Mouse (Mus musculus) right cerebral cortex, adult 2 months (tissue): ENCODE measurements at regions not wholly inside any gene's neighbourhood (a gene's known extent, or its start where the extent isn't known, plus 50 kb on each side); places are given as distances from the start of the nearest gene placed in this dataset.

Experiments used
- DNase-seq, 2 experiments: peaks; one replicate each; pipeline ENCODE4 v3.0.0; 2021 to 2022; ENCODE audit warnings: low spot score in 2 of 2

DNA sequence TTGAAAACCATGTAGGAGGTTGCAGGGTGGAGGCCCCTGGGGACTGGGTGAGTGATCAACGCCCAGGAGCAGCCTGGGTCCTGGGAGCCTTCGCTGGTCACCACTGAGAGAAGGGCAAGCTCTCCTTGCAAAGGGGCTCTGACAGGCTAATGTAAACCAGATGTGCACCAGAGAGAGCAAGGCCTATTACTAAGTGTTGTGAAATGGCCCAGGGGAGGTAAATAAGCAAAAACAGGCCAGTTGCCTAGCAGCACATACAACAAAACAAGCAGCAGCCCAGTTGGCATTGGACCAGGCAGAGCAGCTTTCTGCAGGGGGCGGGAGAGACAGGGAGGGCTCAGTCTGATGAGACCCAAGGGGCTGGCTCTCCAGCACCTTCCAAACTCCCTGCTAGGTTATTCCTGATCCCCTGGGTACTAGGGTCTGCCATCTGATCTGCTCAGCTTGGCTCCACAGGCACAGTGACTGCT is 239.5 kb upstream of the Fggy start:
- DNase-seq: no peak

DNA sequence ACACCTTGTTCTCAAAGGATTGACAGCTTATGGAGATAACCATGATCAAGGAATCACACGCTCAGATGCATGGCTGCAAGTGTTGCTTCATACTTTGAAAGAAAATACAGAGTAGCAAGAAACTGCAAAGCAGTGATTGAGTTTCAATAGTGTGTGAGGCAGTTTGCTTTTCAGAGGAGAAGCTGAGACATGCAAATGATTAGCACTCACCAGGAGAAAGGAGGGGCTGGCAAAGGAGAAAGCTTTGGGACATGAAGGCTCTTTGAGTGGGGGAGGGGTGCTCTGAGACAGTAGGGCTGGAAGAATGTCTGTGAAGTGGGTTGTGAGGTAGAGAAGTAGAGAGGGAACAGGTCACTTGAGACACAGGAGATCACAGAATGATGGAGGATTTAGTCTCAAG is 238.7 kb upstream of the Fggy start:
- no peak for DNase-seq

DNA sequence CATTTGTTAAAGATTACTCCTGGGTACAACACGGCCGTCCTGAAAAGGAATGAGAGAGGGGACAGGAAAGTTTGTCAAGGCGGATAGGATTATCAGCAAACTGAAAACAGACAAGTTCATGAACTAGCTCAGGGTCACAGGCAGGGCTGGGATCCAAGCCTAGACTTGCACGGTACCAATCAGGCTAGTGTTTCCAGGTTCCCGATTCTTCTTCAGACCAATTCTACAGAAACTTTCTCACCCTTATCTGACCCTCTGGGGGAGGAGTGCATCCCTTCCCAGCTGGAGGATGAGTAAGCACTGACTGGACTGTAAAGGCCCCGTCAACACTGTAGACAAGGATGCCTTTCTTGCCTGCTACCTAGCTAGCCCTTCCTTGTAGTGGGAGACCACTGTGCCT is 238.3 kb upstream of the Fggy start:
- DNase-seq: no peak

DNA sequence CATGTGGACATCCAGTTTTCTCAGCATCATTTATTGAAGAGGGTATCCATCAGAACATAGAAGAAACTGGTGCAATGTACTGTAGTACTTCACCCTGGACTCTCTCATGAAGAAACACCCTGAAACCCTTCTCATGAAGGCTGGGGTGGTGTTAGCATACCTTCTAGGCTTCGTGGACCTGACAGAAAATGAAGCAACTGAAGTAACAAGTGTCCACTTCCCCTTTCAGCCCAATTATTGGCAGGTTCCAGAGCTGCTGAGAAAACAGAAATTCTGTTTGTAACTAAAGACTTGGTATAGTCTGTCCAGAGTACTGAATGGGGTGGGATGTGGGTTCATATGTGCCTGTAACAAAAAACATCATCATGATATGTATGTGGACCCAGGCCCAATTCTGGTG is 231.4 kb upstream of the Fggy start:
- DNase-seq: no peak

DNA sequence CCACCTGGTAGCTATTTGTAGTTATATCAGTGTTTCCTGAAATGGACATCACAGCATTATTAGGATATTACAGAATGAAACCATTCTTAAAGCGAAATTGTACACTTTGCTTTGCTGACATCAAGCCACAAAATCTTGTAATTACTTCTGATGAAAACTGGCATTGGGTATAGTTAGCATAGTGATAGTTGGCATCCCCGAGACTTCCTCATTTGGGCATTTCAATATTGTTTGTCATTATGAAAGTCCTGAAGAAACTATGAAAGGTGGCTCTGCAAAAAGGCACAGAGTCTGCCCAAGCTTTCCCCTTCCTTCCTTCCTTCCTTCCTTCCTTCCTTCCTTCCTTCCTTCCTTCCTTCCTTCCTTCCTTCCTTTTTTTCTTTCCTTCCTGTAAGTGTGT is 217.5 kb upstream of the Fggy start:
- no peak for DNase-seq

DNA sequence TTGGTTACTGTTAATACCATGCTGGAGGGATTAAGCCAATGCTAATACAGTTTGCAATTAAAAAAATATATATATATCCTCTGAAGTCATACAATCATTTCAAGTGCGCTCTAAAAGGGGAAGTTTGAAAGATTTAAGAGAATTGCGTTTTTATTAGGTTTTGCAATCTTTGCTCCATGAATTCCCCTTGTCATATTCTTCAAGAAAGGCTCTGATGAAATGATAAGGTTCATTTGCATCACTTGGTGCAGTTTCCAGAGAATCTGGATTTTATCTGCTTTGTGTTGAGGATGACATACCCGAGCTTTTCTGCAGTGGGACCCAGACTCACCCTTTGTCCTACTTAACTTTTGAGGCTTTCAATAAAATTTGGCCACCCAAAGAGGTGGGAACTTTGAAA is 216.4 kb upstream of the Fggy start:
- DNase-seq: no peak

DNA sequence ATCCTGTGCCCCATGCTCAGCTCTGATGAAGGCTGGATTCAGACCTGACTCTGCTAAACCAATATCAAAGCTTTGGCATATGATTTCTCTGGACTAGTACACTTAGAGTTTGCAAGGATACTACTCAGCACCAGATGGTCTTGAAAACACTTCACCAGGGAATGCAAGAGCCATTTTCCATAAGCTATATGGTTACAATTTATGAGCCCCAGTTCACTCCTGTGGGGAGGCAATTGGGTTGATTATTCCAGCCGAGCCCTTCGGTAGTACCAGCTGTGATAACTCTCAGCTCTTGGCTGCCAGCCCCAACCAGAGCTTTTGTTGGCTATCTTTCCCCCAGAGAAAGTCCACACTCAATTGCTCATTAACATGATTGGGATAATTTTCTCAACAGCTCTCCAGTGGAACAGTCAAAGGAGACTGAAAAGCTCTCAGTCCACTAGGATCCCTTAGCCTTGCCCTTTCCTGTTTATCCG is 210.5 kb upstream of the Fggy start:
- peak; percentile 7 to 15 for DNase-seq

DNA sequence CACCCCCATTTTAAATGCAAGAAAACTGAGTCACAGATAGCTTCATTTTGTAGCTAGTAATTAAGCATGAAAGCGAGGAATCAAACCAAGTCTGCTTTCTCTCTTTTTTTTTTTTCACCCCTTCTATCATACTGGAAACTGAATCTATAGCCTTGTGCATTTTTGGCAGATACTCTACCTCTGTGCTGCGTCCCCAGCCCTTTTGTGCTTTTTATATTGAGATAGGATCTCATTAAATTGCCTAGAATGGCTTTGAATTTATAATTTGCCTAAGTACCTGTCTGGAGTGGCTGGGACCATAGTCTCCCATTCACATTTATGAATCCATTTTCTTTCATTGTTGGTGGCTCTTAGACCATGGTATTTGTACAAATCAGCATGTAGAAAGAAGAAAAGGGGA is 209.9 kb upstream of the Fggy start:
- DNase-seq: no peak

DNA sequence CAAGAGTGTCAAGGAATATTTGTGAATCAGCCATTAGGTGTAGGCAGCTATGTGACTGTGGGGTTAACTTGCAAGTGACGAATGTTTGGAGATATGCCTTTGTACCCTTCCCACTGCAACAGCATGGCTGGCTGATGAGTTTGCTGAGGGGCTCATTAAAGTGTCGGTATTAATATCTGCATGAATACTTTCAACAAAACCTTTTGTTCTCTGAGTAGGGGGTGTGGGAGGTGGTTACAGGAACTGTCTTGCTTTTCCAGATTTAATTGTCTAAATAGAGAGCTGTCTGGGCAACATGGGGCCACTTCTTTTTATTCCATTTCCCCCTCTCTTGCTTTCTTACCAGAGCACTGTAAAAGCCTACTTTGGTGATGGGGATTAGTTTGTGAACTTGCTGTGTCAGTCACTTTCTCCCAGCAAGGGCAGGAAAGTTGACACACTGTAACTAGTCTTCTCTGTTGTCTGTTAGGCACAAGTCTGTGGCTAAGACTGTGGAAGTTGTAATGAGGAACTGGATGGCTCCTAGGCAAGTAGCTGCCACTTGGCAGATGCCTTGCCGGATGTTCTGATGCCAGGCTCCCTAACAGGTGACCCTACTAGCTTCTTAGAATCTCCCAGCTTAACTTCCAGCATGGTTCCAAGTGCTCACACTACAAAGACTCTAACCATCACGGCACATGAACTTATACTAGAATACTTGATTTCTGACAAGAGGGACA is 208.7 kb upstream of the Fggy start:
- no peak for DNase-seq

DNA sequence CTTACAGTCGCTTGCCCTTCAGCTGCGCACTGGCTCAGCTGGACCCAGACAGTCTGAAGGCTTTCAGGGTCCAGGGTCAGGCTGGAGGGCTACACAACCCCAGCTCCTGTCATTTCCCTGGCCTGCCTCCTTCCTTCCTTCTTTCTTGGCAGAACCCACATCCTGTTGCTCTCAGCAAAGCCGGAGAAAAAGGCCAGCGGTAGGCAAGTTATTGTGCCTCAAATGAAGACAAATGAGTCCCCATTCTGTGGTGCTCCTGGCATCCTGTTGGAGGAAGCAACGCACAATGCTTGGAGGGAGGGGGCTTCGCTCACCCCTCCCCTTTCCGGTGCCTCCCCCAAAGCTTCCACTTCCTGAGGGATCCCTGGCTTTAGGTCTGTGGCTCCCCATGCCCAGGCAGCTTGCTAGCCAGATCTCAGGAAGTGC is 203.4 kb upstream of the Fggy start:
- DNase-seq: no peak

DNA sequence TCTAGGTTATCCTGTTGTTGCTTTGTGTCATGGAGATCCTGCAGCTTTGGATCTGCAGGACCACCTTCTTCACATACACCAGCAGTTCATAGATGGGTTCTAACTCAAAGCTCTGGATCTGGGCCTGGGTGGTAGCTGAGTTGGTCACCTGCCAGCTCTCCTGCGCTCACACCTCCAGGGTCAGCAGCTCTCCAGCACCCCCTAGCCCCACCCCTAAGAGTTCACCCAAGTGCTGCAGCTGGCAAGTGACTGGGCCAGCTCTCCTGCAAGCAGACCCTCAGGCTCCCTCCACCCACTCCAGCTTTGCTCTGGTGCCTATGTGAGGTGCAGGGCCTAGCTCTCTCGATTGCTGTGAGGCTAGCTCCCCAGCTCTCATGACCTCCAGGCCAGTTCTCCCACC is 198.6 kb upstream of the Fggy start:
- DNase-seq: no peak

DNA sequence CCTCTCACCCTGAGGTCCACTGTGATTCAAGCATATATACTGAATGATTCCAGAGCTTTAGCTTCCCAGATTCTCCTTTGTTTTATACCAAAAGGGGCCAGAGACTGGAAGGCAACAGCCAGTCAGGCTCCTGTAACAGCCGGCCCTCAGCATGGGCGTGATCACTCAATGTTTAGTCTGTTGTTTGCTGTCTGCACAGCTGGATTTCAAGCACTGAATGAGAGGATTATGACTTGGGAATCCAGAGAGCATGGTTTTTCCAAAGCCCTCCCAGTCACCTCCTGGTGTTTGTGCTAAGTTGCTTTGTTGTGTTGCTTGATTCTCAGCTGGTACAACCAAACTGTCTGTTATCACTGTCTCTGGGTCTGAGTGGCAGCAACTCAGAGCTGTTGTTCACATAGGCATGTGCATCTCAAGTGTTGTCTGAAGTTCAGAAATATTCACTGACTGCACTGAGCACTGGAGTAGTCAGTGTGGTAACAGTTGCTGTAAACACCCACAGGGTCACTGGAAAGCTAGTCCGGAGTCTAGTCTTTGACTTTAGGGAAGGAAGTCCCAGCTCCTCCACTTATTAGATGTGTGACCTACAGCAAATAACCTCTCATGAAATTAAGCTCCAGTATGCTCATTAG is 196.9 kb upstream of the Fggy start:
- no peak for DNase-seq

DNA sequence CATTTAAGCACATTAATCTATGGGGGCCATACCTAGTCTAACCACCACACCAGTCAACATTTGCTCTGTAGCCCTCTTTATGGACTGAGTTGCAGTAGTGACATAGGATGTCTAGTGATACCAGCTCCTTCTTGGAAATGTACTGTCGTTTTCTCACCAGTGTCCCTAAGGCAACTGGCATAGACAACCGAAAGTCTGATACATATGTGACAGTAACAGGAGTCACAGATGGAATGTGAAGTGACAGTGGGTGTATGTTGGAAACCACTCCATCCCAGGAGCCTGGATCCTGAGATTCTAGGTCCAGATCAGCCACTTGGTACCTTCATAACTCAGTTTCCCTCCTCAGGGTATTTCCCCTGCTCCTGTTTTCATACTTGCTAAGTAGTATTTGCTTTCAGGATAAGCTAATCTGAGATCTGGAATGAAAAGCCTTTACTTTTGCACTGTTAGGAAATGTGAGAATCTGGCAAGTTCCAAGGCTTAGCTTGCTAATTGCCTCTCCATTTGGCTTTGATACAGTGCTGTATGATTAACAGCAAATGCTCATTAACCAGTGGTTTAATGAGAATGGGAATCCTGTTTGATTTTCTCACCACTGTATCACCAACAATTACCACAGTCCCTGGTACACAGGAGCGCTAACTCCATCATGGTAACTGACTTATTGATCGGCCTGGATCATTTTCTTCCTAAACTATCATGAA is 192.8 kb upstream of the Fggy start:
- DNase-seq: no peak

DNA sequence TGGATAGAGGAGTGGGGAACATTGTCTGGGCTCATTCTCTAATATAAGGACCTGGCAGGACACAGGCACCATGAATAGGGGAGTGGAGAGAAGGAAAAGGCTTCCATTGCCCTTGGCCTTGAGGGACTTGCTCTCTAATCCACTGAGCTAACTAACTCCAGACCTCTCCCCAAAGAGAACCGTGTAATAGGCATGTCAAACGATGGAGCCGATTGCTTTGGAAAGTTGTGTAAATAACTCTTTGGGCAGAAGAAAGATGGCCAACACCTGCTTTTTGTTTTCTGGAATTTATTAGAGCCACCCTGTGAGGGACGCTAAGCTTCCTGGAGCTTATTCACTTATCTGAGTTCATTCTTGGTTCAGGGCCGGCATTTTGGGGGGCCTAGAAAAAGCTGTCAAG is 180.9 kb upstream of the Fggy start:
- DNase-seq: no peak

DNA sequence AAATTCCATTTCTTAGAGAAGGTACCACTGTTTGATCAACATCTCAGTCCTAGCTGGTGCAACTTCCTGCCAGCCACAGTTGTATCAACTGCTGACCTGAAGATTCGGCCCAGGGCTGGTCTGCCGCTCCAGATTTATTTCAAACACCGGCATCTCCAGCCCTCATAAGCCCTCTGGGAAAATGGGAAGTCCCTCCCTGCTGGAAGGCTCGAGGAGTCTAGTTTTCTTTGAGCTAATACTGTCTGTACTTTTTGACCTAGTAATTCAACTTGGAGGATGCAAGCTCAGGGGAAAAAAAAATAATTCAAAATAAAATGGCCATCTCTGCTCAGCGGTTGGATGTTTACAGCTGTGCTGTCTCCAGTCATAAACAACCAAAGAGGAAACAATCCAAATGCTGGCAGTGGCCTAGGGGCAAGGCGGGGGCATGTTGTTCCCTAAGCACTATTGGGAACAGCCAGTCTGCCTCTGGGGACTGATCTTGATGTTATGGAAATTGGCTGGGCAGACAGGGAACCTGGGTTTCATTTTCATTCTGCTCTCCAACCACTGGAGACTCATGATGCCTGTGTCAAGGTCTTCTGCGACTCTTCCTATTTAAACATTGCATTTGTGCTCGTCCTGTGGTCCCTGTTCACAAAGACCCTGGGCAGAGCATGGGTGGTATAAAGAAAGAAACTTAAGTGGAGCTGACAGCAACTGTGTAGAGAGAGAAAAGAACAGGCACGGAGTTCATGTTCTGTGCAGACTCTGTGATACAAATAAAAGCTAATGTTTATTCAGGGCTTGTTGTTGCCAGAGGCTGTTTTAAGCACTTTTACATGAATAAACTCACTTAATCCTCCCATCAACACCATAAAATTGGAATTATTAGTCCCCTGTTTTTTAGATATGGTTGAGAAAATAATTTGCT is 179.8 kb upstream of the Fggy start:
- DNase-seq: no peak

DNA sequence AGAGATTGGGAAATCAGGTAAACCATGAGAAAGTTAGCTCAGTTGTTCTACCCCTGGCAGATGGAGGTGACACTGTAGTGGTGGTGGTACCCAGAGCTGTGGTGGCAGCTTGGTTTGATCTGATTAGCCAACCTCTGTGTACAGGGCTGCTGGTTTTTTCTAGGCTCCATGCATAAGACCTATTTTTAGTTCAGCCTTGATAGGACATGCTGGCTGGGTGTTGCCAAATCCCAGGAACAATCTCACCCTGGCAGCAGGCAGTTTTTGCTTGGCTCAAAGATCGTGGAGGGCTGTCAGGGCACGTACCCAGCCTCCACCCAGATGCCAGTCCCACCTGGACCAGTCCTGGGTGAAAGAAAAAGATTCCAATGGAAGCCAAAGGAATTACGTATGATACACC is 178.7 kb upstream of the Fggy start:
- no peak for DNase-seq

DNA sequence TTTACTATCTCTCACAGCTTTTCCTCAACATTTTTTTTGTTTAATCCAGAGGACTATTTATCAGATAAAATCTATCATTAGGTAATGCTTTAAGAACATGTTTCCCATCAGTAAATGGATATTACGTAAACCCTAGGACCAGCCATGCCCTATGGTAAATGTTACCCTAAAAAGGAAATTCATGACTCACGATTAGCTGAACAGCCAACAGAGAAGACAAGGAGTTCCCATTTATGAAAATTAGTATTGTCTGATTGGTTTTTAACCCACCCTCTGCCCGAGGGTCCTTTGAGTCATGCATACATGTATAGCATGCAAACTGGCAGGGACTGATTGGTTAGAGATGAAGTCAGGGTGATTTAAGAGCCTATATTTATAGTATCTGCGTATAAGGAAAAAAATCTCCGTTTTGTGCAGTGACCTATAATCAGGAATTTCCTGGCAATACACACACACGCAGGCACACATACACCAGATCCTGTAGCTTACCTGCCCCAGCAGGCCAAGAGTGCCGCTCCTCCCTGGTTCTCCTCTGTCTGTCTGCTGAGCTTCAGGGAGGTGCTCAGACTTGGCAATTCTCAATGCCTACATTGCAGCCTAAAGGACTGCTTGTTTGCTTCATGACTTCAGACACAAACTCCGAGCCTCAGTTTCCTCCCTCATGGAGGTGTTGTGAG is 174.0 kb upstream of the Fggy start:
- DNase-seq: no peak

DNA sequence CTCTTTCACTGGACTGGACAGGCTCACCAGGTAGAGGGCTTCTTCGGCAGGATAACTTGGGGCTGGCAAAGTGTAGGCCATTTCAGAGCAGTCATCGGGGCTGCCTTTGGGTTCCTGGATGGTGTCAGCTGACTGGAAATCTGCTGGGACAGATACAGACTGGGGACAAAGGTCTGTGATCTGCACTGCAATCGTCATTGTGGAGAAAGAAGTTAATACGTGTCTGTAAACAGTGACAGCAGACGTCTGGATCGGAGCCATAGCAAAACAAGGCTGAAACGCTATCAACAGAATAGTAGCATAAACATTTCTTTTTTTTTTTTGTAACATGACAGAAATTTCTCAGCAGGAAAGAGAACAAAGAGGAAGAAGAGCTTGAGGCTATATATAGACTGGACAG is 171.8 kb upstream of the Fggy start:
- no peak for DNase-seq

DNA sequence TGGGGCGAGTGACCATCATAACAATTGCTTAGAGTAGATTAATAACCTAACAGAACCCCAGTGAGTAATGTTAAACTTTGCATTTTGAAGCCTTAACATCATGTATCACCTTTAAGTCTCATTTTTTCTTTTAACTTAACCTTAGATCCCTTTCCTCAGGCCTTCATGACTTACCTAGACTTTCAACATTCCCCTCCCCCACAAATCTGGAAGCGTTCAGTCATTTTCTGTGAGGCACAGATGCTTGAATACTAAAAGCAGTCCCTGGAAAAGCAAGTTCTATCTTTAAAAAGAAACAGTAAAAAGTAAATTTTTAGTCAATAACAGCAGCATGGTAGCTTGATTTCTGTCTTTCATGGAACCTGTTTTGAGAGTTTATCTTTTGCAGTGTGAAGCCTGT is 171.3 kb upstream of the Fggy start:
- DNase-seq: no peak

DNA sequence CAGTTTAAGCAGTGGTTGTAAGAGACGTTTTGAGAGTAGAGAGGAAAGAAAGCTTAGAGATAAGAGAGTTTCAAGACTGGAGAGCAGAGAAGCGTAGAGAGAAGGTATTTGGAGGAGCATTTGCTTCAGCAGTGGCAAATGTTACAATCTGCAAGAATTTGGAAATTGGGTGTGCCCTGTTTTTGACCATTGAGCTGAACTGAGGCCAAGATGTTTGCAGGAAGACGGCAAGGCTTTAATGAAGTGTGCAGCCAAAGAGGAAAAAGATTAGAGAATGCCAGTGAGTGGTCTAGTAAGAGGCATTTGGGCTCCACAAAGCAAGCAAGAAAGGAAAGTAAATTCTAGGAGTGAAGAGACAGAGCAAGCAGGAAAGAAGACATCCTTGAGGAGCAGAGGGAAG is 168.8 kb upstream of the Fggy start:
- no peak for DNase-seq

DNA sequence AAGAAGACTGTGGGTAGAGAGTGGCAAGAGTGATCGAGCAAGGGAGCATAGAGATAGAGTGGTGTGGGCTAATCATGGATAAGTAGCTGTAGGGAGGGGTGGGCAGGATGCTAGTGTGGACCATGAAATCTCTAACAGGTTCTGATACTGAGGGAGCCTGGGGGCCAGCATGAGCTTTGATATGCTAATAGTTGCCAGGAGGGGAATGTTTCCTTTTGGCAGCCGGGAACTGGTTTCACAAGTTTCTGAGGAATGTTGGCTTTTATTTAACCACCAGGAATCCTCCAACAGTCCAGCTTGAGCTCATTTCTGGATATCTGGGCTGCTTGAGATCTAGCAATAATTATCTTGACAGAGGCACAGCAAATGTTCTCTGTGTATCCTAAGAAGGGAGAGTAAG is 167.7 kb upstream of the Fggy start:
- no peak for DNase-seq
